Mouse (Mus musculus) kidney, adult 18-20 months (tissue): ENCODE data around the gene Flvcr1.
A peak's percentile ranks its signal among the peaks of the same experiment; 100 is the strongest.

ENCODE experiments used
- DNase-seq: peaks from one replicate; pipeline ENCODE4 v3.0.0; 2021

Gene Flvcr1

DNA sequence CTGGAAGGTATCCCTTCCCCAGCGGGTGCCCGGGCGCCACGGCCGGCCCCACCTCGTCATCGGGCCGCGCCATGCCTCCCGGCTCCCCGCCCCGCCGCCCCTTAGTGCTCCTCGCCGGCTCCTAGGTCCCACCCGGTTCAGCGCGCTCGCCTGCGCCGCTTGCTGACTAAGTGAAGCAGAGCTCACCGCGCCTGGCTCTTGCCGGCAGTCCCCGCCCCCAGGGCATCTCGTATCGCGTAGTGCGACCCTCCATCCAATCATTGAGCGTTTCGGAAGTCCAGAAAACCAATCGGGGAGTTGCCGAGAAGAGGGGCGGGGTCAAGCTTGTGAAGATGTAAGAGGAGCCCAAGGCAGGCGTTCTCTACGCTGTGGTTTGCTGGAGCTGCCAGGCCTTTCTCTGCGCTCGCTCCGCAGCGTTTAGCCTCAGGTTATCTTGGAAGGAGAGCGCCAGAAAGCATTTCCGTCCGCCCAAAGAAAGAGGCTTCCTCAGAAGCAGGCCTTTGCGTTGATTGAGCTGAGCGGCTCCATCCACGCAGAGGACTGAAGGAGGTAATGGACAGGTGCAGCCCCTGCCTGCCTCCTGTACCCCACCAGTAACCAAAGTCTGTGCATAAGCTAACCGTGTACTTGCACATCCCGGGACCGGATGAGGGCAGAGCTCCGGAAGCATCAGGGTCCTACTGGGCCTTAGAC lies at the start of gene Flvcr1:
Gene Flvcr1 (minus strand): TSS at position 138 of the 693 bp plus-strand sequence.
- peak; percentile 97 for DNase-seq

- peak; percentile 74 for DNase-seq
These were observed 49.4 kb upstream of the Flvcr1 start for GRCm38 (mm10) chr1:191075199-191075883.

- no peak for DNase-seq
These were observed 47.5 kb upstream of the Flvcr1 start for GRCm38 (mm10) chr1:191073486-191073885.

DNA sequence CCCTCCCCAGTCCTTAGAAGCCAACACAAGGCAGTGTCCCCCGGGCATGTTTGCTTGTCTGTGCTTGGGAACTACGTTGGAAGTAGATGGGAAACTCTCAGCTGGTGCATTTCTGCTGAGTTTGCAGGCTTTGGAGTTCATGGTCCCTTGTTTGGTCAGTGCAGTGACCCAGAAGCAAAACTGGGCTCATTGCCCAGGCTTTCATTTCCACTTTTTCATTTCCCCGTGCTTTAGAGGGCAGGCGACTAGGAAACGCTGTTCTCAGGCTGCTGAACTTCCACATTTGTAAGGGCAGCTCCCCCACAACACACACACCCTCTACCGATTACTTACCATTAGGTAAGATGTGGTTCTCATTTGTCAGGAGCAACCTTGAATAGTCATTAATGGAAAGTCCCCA lies 47.0 kb upstream of the Flvcr1 start:
- peak; percentile 80 for DNase-seq

GRCm38 (mm10) chr1:191072329-191072913 lies 46.5 kb upstream of the Flvcr1 start:
- DNase-seq = no peak

DNA sequence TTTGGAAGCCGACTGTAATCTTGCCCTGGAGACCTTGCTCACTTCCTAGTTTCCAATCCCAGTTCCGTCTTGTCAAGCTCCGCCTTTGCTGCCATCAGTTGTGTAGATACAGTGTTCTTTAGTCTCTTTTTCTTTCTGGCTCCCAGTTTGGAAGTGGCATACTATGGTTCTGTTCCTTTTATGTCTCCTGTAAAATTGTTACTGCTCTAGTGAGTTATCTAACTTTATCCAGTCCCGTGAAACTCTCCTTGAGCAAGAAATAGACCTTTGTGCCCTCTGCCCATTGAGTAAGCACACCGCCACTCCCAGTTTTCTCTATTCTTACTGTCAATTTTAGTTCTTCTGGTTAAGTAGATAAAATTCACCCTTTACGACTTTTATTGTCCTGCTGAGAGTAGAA lies 45.7 kb upstream of the Flvcr1 start:
- DNase-seq = no peak

GRCm38 (mm10) chr1:191070259-191070658 lies 44.3 kb upstream of the Flvcr1 start:
- DNase-seq = no peak

DNA sequence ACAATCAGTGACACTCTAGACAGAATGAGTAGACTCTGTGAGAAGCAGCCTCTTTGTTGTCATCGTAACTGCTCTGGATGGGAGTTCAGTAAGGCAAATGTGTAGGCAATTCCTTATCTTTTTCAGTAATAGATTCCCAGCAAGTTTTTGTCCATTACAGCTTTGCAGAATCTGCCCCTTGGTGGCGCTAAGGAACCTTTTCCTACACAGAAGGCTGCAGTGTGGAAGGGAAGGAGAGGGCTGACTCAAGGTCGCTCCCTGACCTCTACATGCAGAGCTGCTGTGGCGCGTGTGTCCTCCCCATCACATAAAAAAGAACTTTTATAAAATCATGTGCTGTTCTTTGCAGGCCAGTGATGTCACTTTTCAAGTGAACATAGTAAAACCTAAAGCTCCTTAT lies 42.4 kb upstream of the Flvcr1 start:
- peak; percentile 7 for DNase-seq

DNA sequence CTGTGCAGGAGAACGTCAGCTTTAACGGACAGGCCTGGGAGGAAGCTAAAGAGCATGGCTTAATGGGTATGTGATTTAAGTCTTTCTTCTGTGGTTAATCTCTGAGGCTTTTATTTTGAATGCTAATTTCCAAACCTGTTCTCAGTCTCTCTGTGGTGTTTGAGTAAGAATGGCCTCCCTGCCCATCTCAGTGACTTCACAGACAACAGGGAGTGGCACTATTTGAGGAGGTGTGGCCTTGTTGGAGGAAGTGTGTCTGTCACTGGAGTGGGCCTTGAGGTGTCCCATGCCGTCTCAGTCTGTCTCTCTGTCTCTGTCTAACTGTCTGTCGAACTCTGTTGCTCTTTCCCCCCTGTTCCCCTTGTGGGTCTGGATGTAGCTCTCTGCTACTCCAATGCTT lies 39.2 kb upstream of the Flvcr1 start:
- no peak for DNase-seq

DNA sequence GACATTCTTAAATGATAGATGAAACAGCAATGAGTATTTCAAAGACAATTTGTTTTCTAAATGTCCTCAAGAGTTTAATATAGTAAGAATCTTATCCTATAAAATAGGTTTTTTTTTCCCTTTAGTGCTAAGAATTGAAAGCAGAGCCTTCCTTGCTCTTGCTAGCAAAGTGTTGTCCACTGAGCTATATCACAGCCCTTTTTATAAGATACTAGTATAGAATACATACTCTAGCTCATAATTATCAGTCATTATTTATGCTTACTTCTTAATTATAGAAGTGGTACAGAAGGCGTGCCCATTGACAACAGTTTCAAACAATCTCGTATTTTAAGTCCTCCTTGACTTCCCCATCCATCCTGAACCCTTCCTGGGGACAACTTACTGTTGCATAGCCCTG lies 38.6 kb upstream of the Flvcr1 start:
- no peak for DNase-seq

GRCm38 (mm10) chr1:191063700-191064099 lies 37.7 kb upstream of the Flvcr1 start:
- no peak for DNase-seq

DNA sequence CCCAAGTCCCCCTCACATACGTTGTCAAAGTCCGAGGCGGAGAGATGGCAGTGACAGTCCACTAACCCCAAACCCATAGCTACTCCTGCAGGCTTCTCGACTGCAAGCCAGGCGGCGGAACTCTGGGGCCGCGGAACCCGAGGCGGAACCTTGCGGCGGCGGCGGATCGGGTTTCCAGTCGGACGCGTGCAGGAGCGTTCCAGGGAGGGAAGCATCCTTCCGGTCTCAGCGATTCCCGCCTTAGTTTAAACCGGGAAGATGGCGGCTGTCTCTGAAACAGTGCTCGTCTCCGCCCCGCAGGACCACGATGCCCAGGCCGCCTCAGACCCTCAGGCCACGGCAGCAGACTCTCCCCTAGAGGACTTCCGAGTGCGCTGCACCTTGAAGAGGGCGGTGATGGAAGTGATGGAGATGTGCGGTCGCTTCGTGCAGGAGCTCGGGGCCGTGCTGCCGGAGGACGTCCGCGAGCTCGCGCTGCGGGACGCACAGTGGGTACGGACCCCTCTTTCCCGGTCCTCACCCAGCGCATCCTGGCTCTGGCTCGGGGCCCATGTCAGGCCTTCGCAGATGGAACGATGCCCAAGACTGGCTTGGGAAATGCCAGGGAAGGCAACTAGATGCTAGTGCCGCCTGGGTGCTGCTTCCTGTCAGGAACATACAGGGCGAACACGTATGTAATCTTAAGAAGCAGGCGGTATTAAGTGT lies 37.0 kb upstream of the Flvcr1 start, which contains the start of the genes Tatdn3 and Nsl1:
Gene Tatdn3 (minus strand): TSS at position 152 of the 705 bp plus-strand sequence.
Gene Nsl1 (plus strand): TSS at position 232 of the 705 bp plus-strand sequence.
- DNase-seq = peak; percentile 93

- no peak for DNase-seq
These were observed 36.4 kb upstream of the Flvcr1 start for GRCm38 (mm10) chr1:191062241-191062780.

- no peak for DNase-seq
These were observed 31.5 kb upstream of the Flvcr1 start for GRCm38 (mm10) chr1:191057461-191057860.

- no peak for DNase-seq
These were observed 29.5 kb upstream of the Flvcr1 start for GRCm38 (mm10) chr1:191055533-191055873.

GRCm38 (mm10) chr1:191054870-191055532 lies 29.0 kb upstream of the Flvcr1 start:
- DNase-seq = no peak

GRCm38 (mm10) chr1:191053555-191053954 lies 27.6 kb upstream of the Flvcr1 start:
- no peak for DNase-seq

DNA sequence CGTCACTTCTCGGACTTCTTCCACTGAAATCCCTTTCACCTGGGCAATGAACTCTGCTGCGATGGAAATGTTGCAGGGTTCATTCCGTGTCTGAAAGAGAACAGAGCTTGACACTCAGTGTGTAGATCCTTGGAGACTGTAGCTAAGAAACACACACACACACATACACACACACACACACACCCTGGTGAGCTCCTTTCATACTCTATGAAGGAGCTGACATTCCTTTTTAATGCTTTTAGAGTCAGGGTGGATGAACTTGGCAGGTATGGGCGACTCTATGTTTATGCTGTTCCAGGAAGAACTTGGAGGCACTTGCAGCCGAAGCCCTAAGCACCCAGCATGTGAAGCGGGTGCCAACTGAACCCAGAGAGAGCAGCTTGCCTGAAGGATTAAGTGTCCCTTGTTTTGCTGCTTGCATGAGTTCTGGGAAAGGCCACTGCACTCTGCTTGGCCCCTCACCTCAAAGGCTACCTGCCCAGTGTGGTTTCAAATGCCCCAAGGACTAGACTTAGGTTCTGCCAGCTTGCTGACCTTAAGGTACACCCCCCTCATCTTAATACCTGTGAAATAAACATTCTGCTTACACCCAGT lies 20.4 kb upstream of the Flvcr1 start:
- DNase-seq = peak; percentile 33

DNA sequence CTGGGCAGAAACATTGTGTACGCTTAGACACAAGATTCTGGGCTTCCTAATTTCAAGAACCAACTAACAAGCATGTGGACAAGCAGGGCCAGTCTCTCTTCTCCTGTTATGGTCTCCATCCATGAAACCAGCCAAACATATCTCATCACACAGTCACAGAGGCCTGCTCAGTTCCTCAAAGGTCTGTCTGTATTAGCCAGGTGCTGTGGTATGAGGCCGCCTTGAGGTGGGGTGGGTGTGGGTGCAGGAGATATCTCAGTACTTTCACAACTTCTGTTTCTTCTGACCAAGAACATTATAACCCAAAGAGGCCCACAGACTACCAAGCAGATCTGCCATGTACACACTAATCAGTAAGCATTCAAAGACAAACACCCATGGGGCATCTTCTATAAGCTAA lies 19.3 kb upstream of the Flvcr1 start:
- no peak for DNase-seq

DNA sequence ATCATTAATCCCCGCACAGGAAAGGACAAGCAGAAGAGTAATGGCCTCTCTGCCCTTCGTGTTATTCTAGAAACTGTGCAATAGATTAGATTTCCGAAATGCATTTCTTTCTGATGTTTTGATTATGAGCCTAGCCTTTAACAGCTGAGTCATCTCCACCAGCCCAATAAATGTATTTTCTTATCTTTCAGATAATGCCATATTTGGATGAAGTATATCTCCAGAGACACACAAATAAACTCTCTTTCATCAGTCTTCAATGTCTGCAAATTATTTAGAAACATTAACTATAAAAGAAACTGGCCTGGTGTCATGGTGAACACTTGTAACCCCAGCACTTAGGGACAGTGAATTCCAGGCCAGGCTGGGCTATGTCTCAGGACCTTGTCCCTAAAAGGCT lies 16.7 kb upstream of the Flvcr1 start:
- DNase-seq = no peak

DNA sequence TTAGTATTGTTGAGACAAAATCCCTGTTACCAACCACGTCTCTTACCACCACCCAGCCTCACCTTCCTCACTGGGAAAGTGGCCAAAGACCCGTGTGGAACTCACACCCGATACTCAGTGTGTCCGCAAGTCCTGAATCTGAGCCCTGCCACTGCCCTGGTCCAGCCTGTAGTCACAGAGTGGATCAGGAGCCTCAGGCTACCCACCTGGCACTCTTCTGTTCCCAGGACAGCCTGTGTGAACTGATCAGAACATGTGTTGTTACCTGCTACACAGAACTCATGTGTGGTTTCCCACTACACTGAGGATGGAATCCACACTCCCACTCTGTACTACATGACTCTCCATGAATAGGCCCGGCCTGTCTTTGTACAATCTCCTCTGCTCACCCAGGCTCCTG lies 16.1 kb upstream of the Flvcr1 start:
- no peak for DNase-seq

GRCm38 (mm10) chr1:191041352-191041751 lies 15.4 kb upstream of the Flvcr1 start:
- DNase-seq = no peak
